Mouse (Mus musculus) midbrain, embryonic 14.5 days (tissue): Measurements from ENCODE around the gene Pnpla3. TPM values are rescaled to one million over a fixed set of nuclear protein-coding genes. Genes with fewer than 3 reads are reported as not detected.

Experiments used
- ATAC-seq: fragments of 200-750 bp; cut with Nextera tagmentation; 2 replicates; pipeline ENCODE4 v1.8.0; 2017; ENCODE audit warnings: moderate number of reproducible peaks, moderate library complexity; ENCODE audit not compliant: low FRiP score, low TSS enrichment
- DNase-seq: peaks from one replicate; pipeline ENCODE4 v3.0.0-alpha.2; 2015
- H3K27ac ChIP-seq: fragments of 300-500 bp; sonication (generic); replicated peaks from 2 replicates; pipeline ENCODE4 v1.5.1; 2014; ENCODE audit warnings: mild to moderate bottlenecking, low read depth, low read length, moderate library complexity
- H3K27me3 ChIP-seq: fragments of 300-500 bp; sonication (generic); 2 replicates; pipeline ENCODE4 v1.6.1; 2014; ENCODE audit warnings: low read length, control low read depth, mixed read lengths; ENCODE audit not compliant: control insufficient read depth, insufficient read depth
- H3K36me3 ChIP-seq: fragments of 300-500 bp; sonication (generic); 2 replicates; pipeline ENCODE4 v1.6.1; 2014; ENCODE audit warnings: low read length, control low read depth; ENCODE audit not compliant: control insufficient read depth, insufficient read depth
- H3K4me1 ChIP-seq: fragments of 300-500 bp; sonication (generic); 2 replicates; pipeline ENCODE4 v1.6.1; 2014; ENCODE audit warnings: mild to moderate bottlenecking, antibody characterized with exemption, low read length, control low read depth; ENCODE audit not compliant: control insufficient read depth, insufficient read depth
- H3K4me2 ChIP-seq: fragments of 300-500 bp; sonication (generic); 2 replicates; pipeline ENCODE4 v1.6.1; 2014; ENCODE audit warnings: mild to moderate bottlenecking, low read length, moderate library complexity
- H3K4me3 ChIP-seq: fragments of 300-500 bp; sonication (generic); replicated peaks from 2 replicates; pipeline ENCODE4 v1.5.1; 2014; ENCODE audit warnings: low read depth, low read length
- H3K9ac ChIP-seq: fragments of 300-500 bp; sonication (generic); replicated peaks from 2 replicates; pipeline ENCODE4 v1.6.1; 2014; ENCODE audit warnings: mild to moderate bottlenecking, low read length, moderate library complexity
- H3K9me3 ChIP-seq: fragments of 300-500 bp; sonication (generic); 2 replicates; pipeline ENCODE4 v1.6.1; 2016; ENCODE audit warnings: low read length, control low read depth, mixed read lengths; ENCODE audit not compliant: control insufficient read depth
- WGBS: fragments of 180-500 bp; shearing (Covaris S2); extraction: QIAGEN DNeasy Blood & Tissue Kit; methylation state at CpG from one replicate; pipeline ENCODE4 v1.1.7; 2014; 5-methylcytosine and 5-hydroxymethylcytosine counted together
- polyA plus RNA-seq: library from polyadenylated mRNA; unstranded; fragments of >200 nt; fragmentation: Nextera tagmentation; extraction: Ambion mirVana; gene quantifications from 2 replicates; pipeline ENCODE4 v1.2.1, GENCODE M21; 2014

Gene Pnpla3
- 3.3 and 4.5 TPM in 2 replicates for polyA plus RNA-seq

- ATAC-seq, result peak; percentile 97
- peaks cover 5% of the 10 kb centered on the region; the same call in 1 of the 2 replicates for H3K27me3 ChIP-seq
- peak; percentile 99 for DNase-seq
- H3K4me1 ChIP-seq, result peaks cover 15% of the 10 kb centered on the region
- peak within 1 kb of the TSS; percentile 54 for H3K4me3 ChIP-seq
- WGBS, result 0% methylated on average over 28 of the region's 28 CpGs
- H3K9ac ChIP-seq, result peak within 1 kb of the TSS; percentile 67
- peak within 1 kb of the TSS; percentile 82 for H3K27ac ChIP-seq
- H3K36me3 ChIP-seq, result no peaks in the 10 kb centered on the region
- H3K4me2 ChIP-seq, result peak within 1 kb of the TSS; percentile 94
- H3K9me3 ChIP-seq, result no peaks in the 10 kb centered on the region
Measured at GRCm38 (mm10) chr15:84167600-84167999, at the start of gene Pnpla3. Pnpla3 (plus strand) TSS chr15:84167837.

DNA sequence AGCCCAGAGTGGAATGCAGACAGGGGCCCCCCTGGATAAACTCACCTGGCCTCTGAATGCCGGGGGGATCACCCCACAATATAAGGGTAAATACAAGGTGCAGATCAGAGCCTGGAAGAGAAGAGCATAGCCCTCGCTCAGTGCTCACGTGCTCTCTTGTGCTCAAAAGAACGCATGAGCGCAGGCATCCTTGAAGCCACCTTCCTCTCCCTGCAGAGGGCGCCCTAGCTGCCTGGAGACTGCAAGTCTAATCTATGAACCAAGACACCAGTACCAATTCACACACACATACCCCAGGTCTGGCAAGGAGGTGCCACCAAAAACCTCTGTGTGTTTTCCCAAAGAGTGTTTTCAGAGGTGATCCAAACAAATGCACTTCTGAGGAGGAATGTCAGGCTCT is 47.0 kb upstream of the Pnpla3 start:
- Histone ChIP-seq H3K4me1 (no peaks in the 10 kb centered on the region), H3K4me2 (no peak overlapping the region), H3K4me3 (no peak overlapping the region), H3K9me3 (no peaks in the 10 kb centered on the region), H3K27me3 (no peaks in the 10 kb centered on the region), H3K36me3 (no peaks in the 10 kb centered on the region), H3K27ac (no peak overlapping the region), H3K9ac (no peak overlapping the region)
- WGBS, result 16% methylated on average over 6 of the region's 6 CpGs
- no peak for ATAC-seq
- DNase-seq, result peak; percentile 66

DNA sequence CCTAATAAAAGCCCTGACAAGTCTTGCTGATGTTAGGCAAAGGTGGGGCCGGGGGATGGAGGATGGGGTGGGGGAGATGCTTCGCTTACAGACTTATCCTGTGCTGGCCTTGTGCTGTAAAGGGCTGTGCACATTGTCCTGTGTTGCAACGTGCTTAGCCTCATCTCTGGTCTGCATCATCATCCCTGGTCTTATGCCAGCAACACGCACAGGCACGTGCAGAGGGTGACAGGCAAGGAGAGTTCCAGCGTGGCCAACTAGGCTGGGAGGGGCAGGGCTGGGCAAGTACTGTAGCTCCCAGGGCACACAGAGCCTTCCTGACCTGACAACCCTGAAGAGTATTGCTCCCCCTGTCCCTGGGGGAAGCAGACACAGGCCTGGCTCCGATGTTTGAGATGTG is 46.6 kb upstream of the Pnpla3 start:
- DNase-seq (no peak), ATAC-seq (no peak)
- no peaks in the 10 kb centered on the region for H3K36me3 ChIP-seq
- H3K27ac ChIP-seq, result no peak overlapping the region
- no peak overlapping the region for H3K4me3 ChIP-seq
- H3K4me1 ChIP-seq, result no peaks in the 10 kb centered on the region
- H3K4me2 ChIP-seq, result no peak overlapping the region
- no peaks in the 10 kb centered on the region for H3K27me3 ChIP-seq
- no peaks in the 10 kb centered on the region for H3K9me3 ChIP-seq
- H3K9ac ChIP-seq, result no peak overlapping the region
- 84% methylated on average over 7 of the region's 7 CpGs for WGBS

GRCm38 (mm10) chr15:84123075-84123474 is 44.6 kb upstream of the Pnpla3 start, which contains the start of gene Pnpla5:
Pnpla5 (minus strand) TSS chr15:84123175.
- no peaks in the 10 kb centered on the region for H3K36me3 ChIP-seq
- WGBS, result 76% methylated on average over 8 of the region's 8 CpGs

GRCm38 (mm10) chr15:84124086-84124485 is 43.6 kb upstream of the Pnpla3 start:
- H3K4me2 ChIP-seq, result no peak overlapping the region
- ATAC-seq, result no peak

More at GRCm38 (mm10) chr15:84123075-84123474, 44.6 kb upstream of the Pnpla3 start, which contains the start of gene Pnpla5:
- Histone ChIP-seq H3K9ac (no peak within 1 kb of the TSS), H3K27ac (no peak within 1 kb of the TSS), H3K27me3 (no peaks in the 10 kb centered on the region), H3K4me2 (no peak within 1 kb of the TSS), H3K9me3 (no peaks in the 10 kb centered on the region), H3K4me1 (no peaks in the 10 kb centered on the region), H3K4me3 (no peak within 1 kb of the TSS)
- ATAC-seq (no peak), DNase-seq (no peak)

DNA sequence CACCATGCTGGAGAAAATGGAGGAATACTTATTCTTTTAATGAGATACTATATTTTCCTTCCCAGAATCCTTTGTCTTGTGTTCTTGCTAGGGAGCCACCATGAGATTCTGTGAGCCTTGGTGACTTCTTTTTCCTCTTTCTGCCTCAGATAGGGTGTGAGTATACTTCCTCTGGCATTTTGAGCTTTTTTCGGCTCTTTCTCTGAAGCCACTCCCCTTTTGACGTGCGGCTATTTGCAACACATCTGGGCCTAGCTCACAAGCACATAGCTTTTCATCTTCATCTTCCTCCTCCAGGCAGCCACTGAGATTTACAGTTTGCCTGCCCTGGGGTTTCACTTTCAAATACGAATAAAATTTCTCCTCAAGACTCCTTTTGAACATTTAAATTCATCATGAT is 41.2 kb upstream of the Pnpla3 start:
- Histone ChIP-seq H3K9me3 (no peaks in the 10 kb centered on the region), H3K4me2 (no peak overlapping the region), H3K27me3 (no peaks in the 10 kb centered on the region), H3K36me3 (no peaks in the 10 kb centered on the region), H3K9ac (no peak overlapping the region), H3K4me3 (no peak overlapping the region), H3K27ac (no peak overlapping the region), H3K4me1 (no peaks in the 10 kb centered on the region)
- DNase-seq (no peak), ATAC-seq (no peak)
- WGBS, result 76% methylated on average over 4 of the region's 4 CpGs

More at GRCm38 (mm10) chr15:84124086-84124485, 43.6 kb upstream of the Pnpla3 start:
- H3K27ac ChIP-seq, result no peak overlapping the region
- 72% methylated on average over 7 of the region's 7 CpGs for WGBS
- no peak for DNase-seq
- no peaks in the 10 kb centered on the region for H3K9me3 ChIP-seq
- no peaks in the 10 kb centered on the region for H3K36me3 ChIP-seq
- no peaks in the 10 kb centered on the region for H3K4me1 ChIP-seq
- H3K27me3 ChIP-seq, result no peaks in the 10 kb centered on the region
- no peak overlapping the region for H3K4me3 ChIP-seq
- H3K9ac ChIP-seq, result no peak overlapping the region

- WGBS, result 39% methylated on average over 5 of the region's 5 CpGs
- Histone ChIP-seq H3K36me3 (no peaks in the 10 kb centered on the region), H3K9me3 (no peaks in the 10 kb centered on the region), H3K27ac (no peak overlapping the region), H3K4me2 (no peak overlapping the region), H3K27me3 (no peaks in the 10 kb centered on the region), H3K9ac (no peak overlapping the region), H3K4me3 (no peak overlapping the region), H3K4me1 (no peaks in the 10 kb centered on the region)
- ATAC-seq (no peak), DNase-seq (no peak)
Measured at GRCm38 (mm10) chr15:84126871-84127270, 40.8 kb upstream of the Pnpla3 start.

GRCm38 (mm10) chr15:84131096-84131786 is 36.4 kb upstream of the Pnpla3 start:
- no peak overlapping the region for H3K27ac ChIP-seq
- no peak overlapping the region for H3K9ac ChIP-seq
- H3K4me1 ChIP-seq, result no peaks in the 10 kb centered on the region
- DNase-seq (peak; percentile 13), ATAC-seq (no peak)
- H3K36me3 ChIP-seq, result no peaks in the 10 kb centered on the region
- 66% methylated on average over 16 of the region's 16 CpGs for WGBS
- no peak overlapping the region for H3K4me2 ChIP-seq
- H3K9me3 ChIP-seq, result no peaks in the 10 kb centered on the region
- no peak overlapping the region for H3K4me3 ChIP-seq
- no peaks in the 10 kb centered on the region for H3K27me3 ChIP-seq

- no peak overlapping the region for H3K9ac ChIP-seq
- H3K4me2 ChIP-seq, result no peak overlapping the region
- no peaks in the 10 kb centered on the region for H3K36me3 ChIP-seq
- H3K27me3 ChIP-seq, result no peaks in the 10 kb centered on the region
- H3K4me1 ChIP-seq, result peaks cover 7% of the 10 kb centered on the region; the same call in 1 of the 2 replicates
- no peak overlapping the region for H3K27ac ChIP-seq
- WGBS, result 92% methylated on average over 7 of the region's 7 CpGs
- DNase-seq, result no peak
- H3K4me3 ChIP-seq, result no peak overlapping the region
- ATAC-seq, result no peak
- no peaks in the 10 kb centered on the region for H3K9me3 ChIP-seq
Measured at GRCm38 (mm10) chr15:84131971-84132370, 35.7 kb upstream of the Pnpla3 start.
